Comparison of ENCODE assay signal across 12 mouse cellular contexts in the genomic region with DNA sequence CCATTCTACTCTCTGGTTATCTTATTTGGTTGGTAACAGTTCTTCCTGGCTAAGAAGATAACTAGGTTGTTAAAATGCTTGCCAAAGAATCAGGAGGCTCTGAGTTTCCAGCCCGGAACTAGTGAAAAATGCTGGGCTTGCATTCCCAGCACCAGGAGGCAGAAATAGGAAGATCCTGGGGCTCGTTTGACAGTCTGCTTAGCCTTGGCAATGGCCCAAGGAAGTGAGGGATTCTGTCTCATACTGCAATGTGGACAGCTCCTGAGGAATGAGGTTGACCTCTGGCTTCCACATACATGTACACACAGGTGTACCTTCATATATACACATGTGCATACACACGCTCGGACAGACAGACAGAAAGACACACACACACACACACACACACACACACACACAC.
A peak's percentile ranks its signal among the peaks of the same experiment; 100 is the strongest.
DNase-seq lines count a peak whose midpoint lies in the region; ATAC-seq and TF ChIP-seq lines count a peak whose summit lies in the region.
"Had no signal": no experiment of that assay in that cellular context is flagged by ENCODE, and none has a peak within 500 bp of the region (broad histone marks: within the 10 kb centered on the region; RNA-seq: fewer than 3 reads in every experiment).

No protein-coding gene starts in this region.

- WGBS in kidney, embryonic 15.5 days, result 66% methylated on average over 4 of the region's 4 CpGs
- 65% methylated on average over 4 of the region's 4 CpGs for whole genome bisulfite sequencing in kidney, postnatal 0 days

- no peaks in the 10 kb centered on the region for H3K27me3 ChIP-seq in kidney, embryonic 15.5 days
- H3K27me3 ChIP-seq in kidney, postnatal 0 days (ENCODE audit: insufficient read depth, low read length), result no peaks in the 10 kb centered on the region
- H3K27me3 ChIP-seq: hindbrain, embryonic 12.5 days had no signal

- no peaks in the 10 kb centered on the region for H3K9me3 ChIP-seq in kidney, embryonic 15.5 days (replicated peaks)
- H3K9me3 ChIP-seq in kidney, postnatal 0 days (replicated peaks; ENCODE audit: low read length), result no peaks in the 10 kb centered on the region
- H3K9me3 ChIP-seq: hindbrain, embryonic 12.5 days; limb, embryonic 13.5 days had no signal

- no peak for TF ChIP-seq CTCF in kidney, postnatal 0 days (IDR thresholded peaks at IDR 0.05; ENCODE audit: low read depth)

- no peak overlapping the region for H3K4me2 ChIP-seq in kidney, embryonic 15.5 days
- H3K4me2 ChIP-seq in kidney, postnatal 0 days (ENCODE audit: low read length), result no peak overlapping the region
- H3K4me2 ChIP-seq: hindbrain, embryonic 12.5 days had no signal

- ATAC-seq in kidney, embryonic 15.5 days (replicated peaks; ENCODE audit: low FRiP score), result no peak
- no peak for ATAC-seq in kidney, postnatal 0 days (replicated peaks; ENCODE audit: low FRiP score, low read depth)
- ATAC-seq: lung, postnatal 0 days had no signal

- peaks cover 12% of the 10 kb centered on the region for H3K4me1 ChIP-seq in kidney, embryonic 15.5 days
- H3K4me1 ChIP-seq in kidney, postnatal 0 days (replicated peaks; ENCODE audit: insufficient read depth, low read length), result 0 out of 2 replicates have a peak, but pooled peaks cover 10% of the 10 kb centered on the region
- H3K4me1 ChIP-seq: hindbrain, embryonic 12.5 days had no signal

- no peaks in the 10 kb centered on the region for H3K36me3 ChIP-seq in kidney, embryonic 15.5 days
- no peaks in the 10 kb centered on the region for H3K36me3 ChIP-seq in kidney, postnatal 0 days (ENCODE audit: insufficient read depth, low read length)
- H3K36me3 ChIP-seq: hindbrain, embryonic 12.5 days; limb, embryonic 13.5 days had no signal

- H3K27ac ChIP-seq in kidney, embryonic 15.5 days, result no peak overlapping the region
- no peak overlapping the region for H3K27ac ChIP-seq in kidney, postnatal 0 days
- H3K27ac ChIP-seq: hindbrain, embryonic 12.5 days; limb, embryonic 13.5 days had no signal

- peak; percentile 6 to 15 for DNase-seq in cerebellum, adult 18-20 months
- DNase-seq in cerebellum, adult 8-10 months, result no peak
- peak; percentile 63 for DNase-seq in kidney, adult 9 months
- DNase-seq in NIH3T3 (ENCODE audit: low read depth), result peak; percentile 29
- DNase-seq in kidney, postnatal 0 days (ENCODE audit: low spot score), result peak; percentile 27
- DNase-seq in lung, postnatal 14 days, result no peak
- no peak for DNase-seq in gastrocnemius, postnatal 25 days
- DNase-seq: retina, postnatal 1 day had no signal

- H3K9ac ChIP-seq in kidney, embryonic 15.5 days, result no peak overlapping the region
- H3K9ac ChIP-seq in kidney, postnatal 0 days (ENCODE audit: low read depth, low read length), result no peak overlapping the region
- H3K9ac ChIP-seq: hindbrain, embryonic 12.5 days; limb, embryonic 13.5 days had no signal

- no peak overlapping the region for H3K4me3 ChIP-seq in kidney, embryonic 15.5 days (replicated peaks)
- H3K4me3 ChIP-seq in kidney, postnatal 0 days (replicated peaks; ENCODE audit: low read depth, low read length), result no peak overlapping the region
- H3K4me3 ChIP-seq: hindbrain, embryonic 12.5 days; limb, embryonic 13.5 days had no signal

Comparison
In these comparisons a context has a peak if more than half of its experiments do, and no peak if none do; other contexts are left out.
1. DNase-seq: peak in cerebellum, adult 18-20 months (2 of 2), kidney, adult 9 months (single experiment), NIH3T3 (single experiment) and kidney, postnatal 0 days (single experiment); none in cerebellum, adult 8-10 months (single experiment), lung, postnatal 14 days (single experiment) and gastrocnemius, postnatal 25 days (single experiment).